Mouse (Mus musculus): Measurements from ENCODE around the gene Tns1. TPM values are rescaled to one million over a fixed set of nuclear protein-coding genes. Genes with fewer than 3 reads are reported as not detected.
"Not testable (repeated sequence)": the region's sequence is repeated elsewhere in the genome, so short reads cannot be mapped to it uniquely, and the experiment has no call there.

Gene Tns1
- polyA plus RNA-seq, 1 experiment from 2014 or later, result 137 TPM

DNA sequence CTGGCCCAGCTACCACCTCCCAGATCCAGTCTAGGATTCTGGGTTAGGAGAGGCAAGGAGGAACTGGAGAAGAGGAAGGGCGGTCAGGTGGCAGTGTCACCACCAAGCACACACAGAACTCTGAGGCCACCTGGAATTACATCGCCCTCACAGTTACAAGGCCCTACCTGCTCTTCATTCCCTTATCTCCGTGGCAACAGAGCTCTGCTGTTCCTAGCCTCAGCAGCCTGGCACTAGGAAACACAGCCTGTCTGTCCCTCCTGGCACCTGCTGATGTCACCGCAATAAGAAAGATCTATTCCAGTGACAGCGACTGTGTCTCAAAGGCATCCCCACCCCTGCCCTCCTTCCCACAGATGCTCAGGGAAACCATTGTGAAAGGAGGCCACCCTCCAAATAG is 221.2 kb downstream of the Tns1 start:
- no peak overlapping the region for H3K4me2 ChIP-seq (ENCODE audit: low read depth, low read length)
- H3K4me3 ChIP-seq (ENCODE audit: low read length), result no peak overlapping the region
- H3K4me1 ChIP-seq (replicated peaks; ENCODE audit: control insufficient read depth, insufficient read depth, low read length), result peaks cover 19% of the 10 kb centered on the region
- no peaks in the 10 kb centered on the region for H3K36me3 ChIP-seq (ENCODE audit: control insufficient read depth, insufficient read depth, low read length)
- no peak overlapping the region for H3K27ac ChIP-seq (ENCODE audit: low read length)
- no peak for ATAC-seq (ENCODE audit: low read depth)
- no peak overlapping the region for H3K9ac ChIP-seq (ENCODE audit: low read length)
- H3K9me3 ChIP-seq (ENCODE audit: control insufficient read depth, low read length), result no peaks in the 10 kb centered on the region
- WGBS, result 78% methylated on average over 5 of the region's 5 CpGs
- H3K27me3 ChIP-seq (ENCODE audit: control insufficient read depth, insufficient read depth, low read depth, low read length), result no peaks in the 10 kb centered on the region

GRCm38 (mm10) chr1:73902171-73902991 is 221.9 kb downstream of the Tns1 start:
- Histone ChIP-seq H3K27ac (ENCODE audit: low read length) (peak overlapping the region; percentile 58), H3K4me1 (replicated peaks; ENCODE audit: control insufficient read depth, insufficient read depth, low read length) (peaks cover 19% of the 10 kb centered on the region), H3K4me3 (ENCODE audit: low read length) (no peak overlapping the region), H3K36me3 (ENCODE audit: control insufficient read depth, insufficient read depth, low read length) (no peaks in the 10 kb centered on the region), H3K9ac (ENCODE audit: low read length) (0 out of 2 replicates have a peak overlapping the region, but pooled peaks have one; percentile 18), H3K9me3 (ENCODE audit: control insufficient read depth, low read length) (no peaks in the 10 kb centered on the region), H3K27me3 (ENCODE audit: control insufficient read depth, insufficient read depth, low read depth, low read length) (no peaks in the 10 kb centered on the region), H3K4me2 (ENCODE audit: low read depth, low read length) (0 out of 2 replicates have a peak overlapping the region, but pooled peaks have one; percentile 11)
- ATAC-seq (ENCODE audit: low read depth), result peak; percentile 65
- 7% methylated on average over 16 of the region's 16 CpGs for WGBS

- Histone ChIP-seq H3K9me3 (ENCODE audit: control insufficient read depth, low read length) (no peaks in the 10 kb centered on the region), H3K27ac (ENCODE audit: low read length) (no peak overlapping the region), H3K9ac (ENCODE audit: low read length) (no peak overlapping the region), H3K27me3 (ENCODE audit: control insufficient read depth, insufficient read depth, low read depth, low read length) (no peaks in the 10 kb centered on the region), H3K4me2 (ENCODE audit: low read depth, low read length) (no peak overlapping the region), H3K4me1 (replicated peaks; ENCODE audit: control insufficient read depth, insufficient read depth, low read length) (peaks cover 19% of the 10 kb centered on the region), H3K4me3 (ENCODE audit: low read length) (no peak overlapping the region), H3K36me3 (ENCODE audit: control insufficient read depth, insufficient read depth, low read length) (no peaks in the 10 kb centered on the region)
- 5% methylated on average over 3 of the region's 3 CpGs for WGBS
- ATAC-seq (ENCODE audit: low read depth), result peak; percentile 23; the same call in 1 of the 2 replicates
Measured at GRCm38 (mm10) chr1:73901496-73901899, 222.8 kb downstream of the Tns1 start.

GRCm38 (mm10) chr1:73895451-73895850 is 228.8 kb downstream of the Tns1 start:
- H3K9me3 ChIP-seq (ENCODE audit: control insufficient read depth, low read length); H3K4me1 ChIP-seq (replicated peaks; ENCODE audit: control insufficient read depth, insufficient read depth, low read length); H3K27ac ChIP-seq (ENCODE audit: low read length); H3K4me2 ChIP-seq (ENCODE audit: low read depth, low read length); ATAC-seq (ENCODE audit: low read depth); H3K36me3 ChIP-seq (ENCODE audit: control insufficient read depth, insufficient read depth, low read length); H3K27me3 ChIP-seq (ENCODE audit: control insufficient read depth, insufficient read depth, low read depth, low read length); H3K9ac ChIP-seq (ENCODE audit: low read length); H3K4me3 ChIP-seq (ENCODE audit: low read length): not testable (repeated sequence)
- 92% methylated on average over 6 of the region's 6 CpGs for WGBS

- H3K27ac ChIP-seq (ENCODE audit: low read length), result no peak overlapping the region
- no peak overlapping the region for H3K4me3 ChIP-seq (ENCODE audit: low read length)
- no peaks in the 10 kb centered on the region for H3K36me3 ChIP-seq (ENCODE audit: control insufficient read depth, insufficient read depth, low read length)
- H3K9ac ChIP-seq (ENCODE audit: low read length), result no peak overlapping the region
- H3K27me3 ChIP-seq (ENCODE audit: control insufficient read depth, insufficient read depth, low read depth, low read length), result no peaks in the 10 kb centered on the region
- H3K4me1 ChIP-seq (replicated peaks; ENCODE audit: control insufficient read depth, insufficient read depth, low read length), result no peaks in the 10 kb centered on the region
- ATAC-seq (ENCODE audit: low read depth), result no peak
- H3K9me3 ChIP-seq (ENCODE audit: control insufficient read depth, low read length), result peaks cover 6% of the 10 kb centered on the region; the same call in 1 of the 2 replicates
- H3K4me2 ChIP-seq (ENCODE audit: low read depth, low read length), result no peak overlapping the region
Measured at GRCm38 (mm10) chr1:73880731-73881130, 243.5 kb downstream of the Tns1 start.

DNA sequence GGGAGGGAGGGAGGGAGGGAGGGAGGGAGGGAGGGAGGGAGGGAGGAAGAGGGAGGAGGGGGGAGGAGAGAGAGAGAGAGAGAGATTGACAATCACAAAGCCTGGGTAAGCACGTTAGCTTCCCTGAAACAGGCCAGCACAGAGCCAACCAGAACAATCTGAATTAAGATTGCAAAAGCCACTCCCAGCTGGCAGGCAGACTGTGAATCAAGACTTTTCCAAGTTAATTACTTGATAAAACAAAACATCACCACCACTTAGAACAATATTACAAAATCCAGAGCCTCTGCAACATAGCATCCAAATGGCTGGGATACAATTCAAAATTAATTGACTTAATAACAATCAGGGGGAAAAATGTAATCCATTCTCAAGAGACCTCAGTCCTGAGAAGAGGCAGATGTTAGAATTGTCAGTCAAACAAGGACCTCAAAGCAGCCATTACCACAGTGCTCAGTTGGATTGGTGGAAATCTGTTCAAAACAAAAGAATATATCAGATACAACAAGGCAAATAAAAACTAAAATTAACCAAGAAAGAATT is 248.5 kb downstream of the Tns1 start:
- H3K4me2 ChIP-seq (ENCODE audit: low read depth, low read length), result no peak overlapping the region
- no peaks in the 10 kb centered on the region for H3K4me1 ChIP-seq (replicated peaks; ENCODE audit: control insufficient read depth, insufficient read depth, low read length)
- H3K9ac ChIP-seq (ENCODE audit: low read length), result no peak overlapping the region
- no peaks in the 10 kb centered on the region for H3K27me3 ChIP-seq (ENCODE audit: control insufficient read depth, insufficient read depth, low read depth, low read length)
- no peaks in the 10 kb centered on the region for H3K9me3 ChIP-seq (ENCODE audit: control insufficient read depth, low read length)
- no peak overlapping the region for H3K27ac ChIP-seq (ENCODE audit: low read length)
- H3K36me3 ChIP-seq (ENCODE audit: control insufficient read depth, insufficient read depth, low read length), result no peaks in the 10 kb centered on the region
- WGBS, result 13% methylated on average over 1 of the region's 1 CpGs
- peak; percentile 64; the same call in 1 of the 2 replicates for ATAC-seq (ENCODE audit: low read depth)
- H3K4me3 ChIP-seq (ENCODE audit: low read length), result no peak overlapping the region

GRCm38 (mm10) chr1:73864314-73864713 is 259.9 kb downstream of the Tns1 start:
- H3K4me3 ChIP-seq (ENCODE audit: low read length), result no peak overlapping the region
- peaks cover 11% of the 10 kb centered on the region for H3K4me1 ChIP-seq (replicated peaks; ENCODE audit: control insufficient read depth, insufficient read depth, low read length)
- no peak overlapping the region for H3K9ac ChIP-seq (ENCODE audit: low read length)
- no peak for ATAC-seq (ENCODE audit: low read depth)
- H3K4me2 ChIP-seq (ENCODE audit: low read depth, low read length), result no peak overlapping the region
- H3K9me3 ChIP-seq (ENCODE audit: control insufficient read depth, low read length), result no peaks in the 10 kb centered on the region
- H3K27me3 ChIP-seq (ENCODE audit: control insufficient read depth, insufficient read depth, low read depth, low read length), result no peaks in the 10 kb centered on the region
- no peak overlapping the region for H3K27ac ChIP-seq (ENCODE audit: low read length)
- H3K36me3 ChIP-seq (ENCODE audit: control insufficient read depth, insufficient read depth, low read length), result no peaks in the 10 kb centered on the region
- WGBS, result 67% methylated on average over 3 of the region's 3 CpGs

DNA sequence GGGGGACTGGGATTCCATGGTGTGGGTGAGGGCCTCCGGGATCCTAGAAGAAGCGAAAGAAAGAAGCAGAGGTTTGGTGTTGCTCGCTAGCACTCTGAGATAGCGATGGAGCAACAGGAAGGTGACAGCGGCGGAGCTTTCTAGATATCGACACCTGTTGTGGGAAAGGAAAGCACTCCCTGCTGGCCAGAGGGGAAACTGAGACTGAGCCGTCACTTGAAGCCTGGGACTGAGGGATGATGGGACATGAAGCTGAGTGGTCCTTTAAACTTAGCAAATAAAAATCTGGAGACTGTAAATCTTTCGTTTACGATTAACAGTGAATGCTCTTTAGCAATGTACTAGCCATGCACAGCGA is 261.2 kb downstream of the Tns1 start:
- no peaks in the 10 kb centered on the region for H3K36me3 ChIP-seq (ENCODE audit: control insufficient read depth, insufficient read depth, low read length)
- H3K9me3 ChIP-seq (ENCODE audit: control insufficient read depth, low read length), result no peaks in the 10 kb centered on the region
- peak overlapping the region; percentile 95 for H3K27ac ChIP-seq (ENCODE audit: low read length)
- peak overlapping the region; percentile 59 for H3K9ac ChIP-seq (ENCODE audit: low read length)
- 20% methylated on average over 11 of the region's 11 CpGs for WGBS
- H3K4me2 ChIP-seq (ENCODE audit: low read depth, low read length), result peak overlapping the region; percentile 50
- H3K27me3 ChIP-seq (ENCODE audit: control insufficient read depth, insufficient read depth, low read depth, low read length), result no peaks in the 10 kb centered on the region
- H3K4me3 ChIP-seq (ENCODE audit: low read length), result peak overlapping the region; percentile 31
- peak; percentile 34 for ATAC-seq (ENCODE audit: low read depth)
- peaks cover 11% of the 10 kb centered on the region for H3K4me1 ChIP-seq (replicated peaks; ENCODE audit: control insufficient read depth, insufficient read depth, low read length)

DNA sequence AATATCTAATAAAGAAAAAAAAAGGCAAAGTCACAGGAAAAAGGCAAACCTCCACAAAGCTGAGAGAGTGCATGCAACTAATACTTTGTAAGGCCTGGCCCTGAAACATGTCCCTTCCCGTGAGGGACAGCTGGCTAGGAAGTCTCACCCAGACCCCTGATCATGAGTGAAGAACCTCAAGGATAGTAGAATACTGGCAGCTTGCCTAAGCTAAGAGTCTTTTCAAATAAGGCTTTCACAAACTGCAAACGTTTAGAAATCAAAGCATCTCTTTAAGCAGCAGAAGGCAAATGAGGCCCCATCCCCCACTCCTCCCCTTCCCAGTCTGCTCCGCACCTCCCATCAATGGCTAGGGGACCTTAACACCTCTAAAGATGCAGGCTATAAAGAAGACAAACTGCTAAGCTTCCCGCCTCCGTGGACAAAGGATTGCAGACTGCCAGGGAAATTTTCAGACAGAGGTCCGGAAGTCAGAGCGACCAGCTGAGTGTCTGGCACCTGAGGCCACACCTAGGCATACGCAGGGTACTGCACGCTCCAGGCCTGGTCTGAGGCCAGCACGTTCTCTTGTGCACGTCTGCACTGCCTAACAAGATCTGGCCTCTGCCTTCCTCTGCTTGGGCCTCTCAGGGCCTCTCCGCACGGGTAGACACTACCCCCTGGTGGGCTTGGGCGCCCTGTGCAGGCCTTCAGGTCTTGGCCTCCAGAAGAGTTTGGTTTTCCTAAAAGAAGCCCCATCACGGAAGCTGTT is 261.8 kb downstream of the Tns1 start:
- H3K4me1 ChIP-seq (replicated peaks; ENCODE audit: control insufficient read depth, insufficient read depth, low read length), result peaks cover 11% of the 10 kb centered on the region
- H3K4me3 ChIP-seq (ENCODE audit: low read length), result peak overlapping the region; percentile 31
- peak overlapping the region; percentile 95 for H3K27ac ChIP-seq (ENCODE audit: low read length)
- no peaks in the 10 kb centered on the region for H3K9me3 ChIP-seq (ENCODE audit: control insufficient read depth, low read length)
- no peaks in the 10 kb centered on the region for H3K27me3 ChIP-seq (ENCODE audit: control insufficient read depth, insufficient read depth, low read depth, low read length)
- WGBS, result 5% methylated on average over 15 of the region's 15 CpGs
- ATAC-seq (ENCODE audit: low read depth), result peak; percentile 100
- H3K36me3 ChIP-seq (ENCODE audit: control insufficient read depth, insufficient read depth, low read length), result no peaks in the 10 kb centered on the region
- peak overlapping the region; percentile 60 for H3K9ac ChIP-seq (ENCODE audit: low read length)
- peak overlapping the region; percentile 50 for H3K4me2 ChIP-seq (ENCODE audit: low read depth, low read length)
